Mouse (Mus musculus) erythroblast, embryonic 14.5 days (primary cell): ENCODE results near the gene Neb.

Experiments used
- GATA1 ChIP-seq: IDR thresholded peaks from 2 replicates; pipeline ENCODE4 v1.6.1; 2012; ENCODE audit warnings: low read length, inconsistent platforms, mixed read lengths
- TAL1 ChIP-seq: IDR thresholded peaks from 3 replicates; pipeline ENCODE4 v1.6.1; 2012; ENCODE audit warnings: low read length, inconsistent platforms, mixed read lengths

- TF ChIP-seq TAL1 (no peak), GATA1 (no peak)
Observed at GRCm38 (mm10) chr2:52420001-52420710, 41.9 kb upstream of the Neb start.
